Mouse (Mus musculus): ENCODE measurements at regions not wholly inside any gene's neighbourhood (a gene's known extent, or its start where the extent isn't known, plus 50 kb on each side); places are given as distances from the start of the nearest gene placed in this dataset.

DNA sequence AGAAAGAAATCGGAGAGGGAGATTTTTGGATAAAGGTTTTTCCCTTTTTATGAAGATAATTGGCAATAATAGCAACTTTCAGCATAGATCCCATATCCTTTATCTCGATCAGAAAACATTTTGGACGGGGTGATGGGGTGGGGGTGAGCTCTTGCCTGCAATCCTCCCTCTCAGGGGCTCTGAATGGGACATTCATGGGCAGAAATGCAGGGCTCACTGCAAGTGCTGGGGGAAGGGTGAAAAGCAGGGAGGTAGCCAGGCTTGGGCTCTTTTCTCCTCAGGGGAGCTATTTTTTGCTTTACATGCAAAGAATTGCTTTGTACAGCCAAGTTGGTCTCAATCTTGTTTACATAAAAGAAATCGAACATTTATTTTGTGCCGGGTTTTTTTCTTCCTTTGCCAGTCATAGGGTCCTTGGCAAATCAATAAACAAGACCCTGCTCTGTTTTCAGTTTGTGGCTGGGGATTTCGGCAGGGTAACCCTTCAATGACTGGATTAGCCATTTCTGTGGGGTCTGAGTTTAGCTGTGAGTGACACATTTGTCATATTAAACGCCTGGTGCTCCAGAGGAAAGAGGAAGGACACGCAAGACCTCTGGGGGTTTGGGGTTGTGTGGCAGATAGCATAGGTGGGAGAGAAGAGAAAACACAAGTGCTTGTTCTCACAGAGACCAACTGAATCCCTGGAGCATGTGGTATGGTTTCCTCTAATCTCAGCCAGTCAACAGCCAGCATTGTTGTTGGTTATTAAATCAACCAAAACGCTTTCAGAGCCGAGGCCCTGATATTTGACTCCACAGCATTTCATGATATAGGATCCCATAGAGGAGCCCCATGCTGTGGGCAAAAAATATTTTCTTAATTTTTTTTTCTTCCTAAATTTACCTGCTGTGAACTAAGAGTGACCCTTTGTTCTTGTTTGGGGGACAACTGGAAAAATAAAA is 96.8 kb upstream of the Bmper start:
- H3K36me3 ChIP-seq (ENCODE audit: control insufficient read depth, insufficient read depth, low read length) = no peaks in the 10 kb centered on the region
- ATAC-seq (0 out of 2 replicates have a peak, but pooled peaks have one; percentile 51), DNase-seq (ENCODE audit: low spot score) (peak; percentile 41)
- H3K9ac ChIP-seq (ENCODE audit: low read length) = no peak overlapping the region
- no peaks in the 10 kb centered on the region for H3K9me3 ChIP-seq (replicated peaks; ENCODE audit: control insufficient read depth, low read length)
- peaks cover 14% of the 10 kb centered on the region; the same call in 1 of the 2 replicates for H3K4me1 ChIP-seq (ENCODE audit: control insufficient read depth, insufficient read depth, low read length)
- no peak overlapping the region for H3K4me2 ChIP-seq (ENCODE audit: low read length)
- no peak overlapping the region for H3K4me3 ChIP-seq (ENCODE audit: low read depth, low read length)
- H3K27ac ChIP-seq (ENCODE audit: low read depth, low read length) = no peak overlapping the region; the same call in 1 of the 2 replicates
- no peaks in the 10 kb centered on the region for H3K27me3 ChIP-seq (replicated peaks; ENCODE audit: control insufficient read depth, insufficient read depth, low read length)
- WGBS = 29% methylated on average over 10 of the region's 10 CpGs

- no peak overlapping the region for H3K27ac ChIP-seq (ENCODE audit: low read depth, low read length)
- peaks cover 14% of the 10 kb centered on the region; the same call in 1 of the 2 replicates for H3K4me1 ChIP-seq (ENCODE audit: control insufficient read depth, insufficient read depth, low read length)
- no peaks in the 10 kb centered on the region for H3K36me3 ChIP-seq (ENCODE audit: control insufficient read depth, insufficient read depth, low read length)
- H3K9ac ChIP-seq (ENCODE audit: low read length) = no peak overlapping the region
- no peak overlapping the region for H3K4me2 ChIP-seq (ENCODE audit: low read length)
- H3K4me3 ChIP-seq (ENCODE audit: low read depth, low read length) = no peak overlapping the region
- no peaks in the 10 kb centered on the region for H3K9me3 ChIP-seq (replicated peaks; ENCODE audit: control insufficient read depth, low read length)
- H3K27me3 ChIP-seq (replicated peaks; ENCODE audit: control insufficient read depth, insufficient read depth, low read length) = no peaks in the 10 kb centered on the region
- ATAC-seq = peak; percentile 75; the same call in 1 of the 2 replicates
- 32% methylated on average over 9 of the region's 9 CpGs for WGBS
- DNase-seq (ENCODE audit: low spot score) = peak; percentile 77
These were observed 95.4 kb upstream of the Bmper start for GRCm38 (mm10) chr9:23127338-23128017.

DNA sequence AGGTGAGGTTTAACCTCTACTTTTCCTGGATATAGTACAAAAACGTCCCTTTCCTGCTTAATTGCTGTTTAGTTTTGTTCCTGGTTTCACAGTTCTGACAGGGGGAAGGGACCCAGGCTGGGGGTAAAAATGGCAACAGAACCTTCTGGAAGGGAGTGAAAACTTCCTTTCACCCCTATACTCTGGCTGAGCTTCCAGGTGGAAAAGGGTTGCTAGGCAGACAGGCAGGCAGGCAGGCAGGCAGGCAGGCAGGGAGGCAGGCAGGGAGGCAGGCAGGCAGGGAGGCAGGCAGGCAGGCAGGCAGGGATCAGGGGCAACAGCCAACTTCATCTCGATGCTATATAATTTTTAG is 94.9 kb upstream of the Bmper start:
- 64% methylated on average over 2 of the region's 2 CpGs for whole genome bisulfite sequencing
- Histone ChIP-seq H3K36me3 (ENCODE audit: control insufficient read depth, insufficient read depth, low read length) (no peaks in the 10 kb centered on the region), H3K4me2 (ENCODE audit: low read length) (no peak overlapping the region), H3K27me3 (replicated peaks; ENCODE audit: control insufficient read depth, insufficient read depth, low read length) (no peaks in the 10 kb centered on the region), H3K27ac (ENCODE audit: low read depth, low read length) (no peak overlapping the region), H3K4me1 (ENCODE audit: control insufficient read depth, insufficient read depth, low read length) (peaks cover 14% of the 10 kb centered on the region; the same call in 1 of the 2 replicates), H3K4me3 (ENCODE audit: low read depth, low read length) (no peak overlapping the region), H3K9ac (ENCODE audit: low read length) (no peak overlapping the region), H3K9me3 (replicated peaks; ENCODE audit: control insufficient read depth, low read length) (no peaks in the 10 kb centered on the region)
- ATAC-seq = no peak
- no peak for DNase-seq (ENCODE audit: low spot score)

DNA sequence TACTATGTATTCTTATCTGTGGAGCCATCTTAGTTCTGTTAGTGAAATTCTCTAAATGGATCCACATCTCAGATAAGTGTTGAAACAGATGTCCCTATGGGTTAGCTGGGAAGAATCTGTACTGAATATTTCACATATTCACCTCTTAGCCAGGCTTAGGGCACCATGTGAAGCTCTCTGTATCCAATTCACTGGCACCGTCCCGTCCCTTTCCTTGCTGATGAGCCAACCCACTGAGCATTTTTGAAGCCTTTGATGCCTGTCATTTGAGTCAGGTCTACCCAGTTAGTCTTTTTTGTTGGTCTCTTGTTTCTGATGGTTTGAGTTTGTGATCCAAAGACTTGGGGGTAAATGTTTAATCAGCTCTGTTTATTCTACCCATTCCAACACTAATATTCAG is 88.9 kb upstream of the Bmper start:
- Histone ChIP-seq H3K36me3 (ENCODE audit: control insufficient read depth, insufficient read depth, low read length) (no peaks in the 10 kb centered on the region), H3K4me2 (ENCODE audit: low read length) (no peak overlapping the region), H3K9ac (ENCODE audit: low read length) (no peak overlapping the region), H3K27ac (ENCODE audit: low read depth, low read length) (no peak overlapping the region), H3K27me3 (replicated peaks; ENCODE audit: control insufficient read depth, insufficient read depth, low read length) (no peaks in the 10 kb centered on the region), H3K4me3 (ENCODE audit: low read depth, low read length) (no peak overlapping the region), H3K9me3 (replicated peaks; ENCODE audit: control insufficient read depth, low read length) (no peaks in the 10 kb centered on the region), H3K4me1 (ENCODE audit: control insufficient read depth, insufficient read depth, low read length) (no peaks in the 10 kb centered on the region)
- no peak for ATAC-seq
- WGBS = 88% methylated on average over 2 of the region's 2 CpGs
- no peak for DNase-seq (ENCODE audit: low spot score)

GRCm38 (mm10) chr9:23134421-23135118 is 88.3 kb upstream of the Bmper start:
- 76% methylated on average over 12 of the region's 12 CpGs for WGBS
- H3K36me3 ChIP-seq (ENCODE audit: control insufficient read depth, insufficient read depth, low read length) = no peaks in the 10 kb centered on the region
- H3K27ac ChIP-seq (ENCODE audit: low read depth, low read length) = no peak overlapping the region
- H3K4me2 ChIP-seq (ENCODE audit: low read length) = no peak overlapping the region
- DNase-seq (ENCODE audit: low spot score) = peak; percentile 5
- ATAC-seq = no peak
- H3K27me3 ChIP-seq (replicated peaks; ENCODE audit: control insufficient read depth, insufficient read depth, low read length) = no peaks in the 10 kb centered on the region
- no peaks in the 10 kb centered on the region for H3K9me3 ChIP-seq (replicated peaks; ENCODE audit: control insufficient read depth, low read length)
- no peak overlapping the region for H3K9ac ChIP-seq (ENCODE audit: low read length)
- no peak overlapping the region for H3K4me3 ChIP-seq (ENCODE audit: low read depth, low read length)
- no peaks in the 10 kb centered on the region for H3K4me1 ChIP-seq (ENCODE audit: control insufficient read depth, insufficient read depth, low read length)

- Histone ChIP-seq H3K4me1 (ENCODE audit: control insufficient read depth, insufficient read depth, low read length) (no peaks in the 10 kb centered on the region), H3K27me3 (replicated peaks; ENCODE audit: control insufficient read depth, insufficient read depth, low read length) (no peaks in the 10 kb centered on the region), H3K4me3 (ENCODE audit: low read depth, low read length) (no peak overlapping the region), H3K36me3 (ENCODE audit: control insufficient read depth, insufficient read depth, low read length) (no peaks in the 10 kb centered on the region), H3K27ac (ENCODE audit: low read depth, low read length) (no peak overlapping the region), H3K9ac (ENCODE audit: low read length) (no peak overlapping the region), H3K9me3 (replicated peaks; ENCODE audit: control insufficient read depth, low read length) (no peaks in the 10 kb centered on the region), H3K4me2 (ENCODE audit: low read length) (no peak overlapping the region)
- DNase-seq (ENCODE audit: low spot score) = no peak
- 90% methylated on average over 5 of the region's 5 CpGs for whole genome bisulfite sequencing
- no peak for ATAC-seq
These were observed 86.4 kb upstream of the Bmper start for GRCm38 (mm10) chr9:23136511-23136910.

DNA sequence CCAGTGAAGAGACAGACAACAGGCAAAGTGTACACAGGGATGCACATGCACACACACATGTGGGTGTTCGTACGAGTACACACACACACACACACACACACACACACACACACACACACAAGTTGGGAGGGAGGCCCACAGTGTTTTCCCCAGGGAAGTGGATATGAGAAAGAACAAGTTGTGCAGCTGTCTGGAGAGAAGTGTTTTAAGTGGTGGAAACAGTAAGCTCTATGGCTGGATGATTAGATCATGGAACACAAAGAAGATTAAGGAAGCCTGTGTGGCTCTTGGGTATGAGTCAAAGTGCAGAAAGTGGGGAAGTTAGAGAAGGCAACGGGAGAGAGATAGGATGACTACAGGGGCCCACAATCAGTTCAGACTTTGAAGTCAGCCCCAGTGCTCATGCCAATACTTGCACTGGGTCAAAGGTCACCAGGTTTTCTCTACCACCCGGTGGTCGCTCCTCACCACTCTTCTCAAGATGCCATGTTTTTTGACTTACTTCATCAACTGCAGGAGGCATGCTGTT is 85.1 kb upstream of the Bmper start:
- ATAC-seq (no peak), DNase-seq (ENCODE audit: low spot score) (no peak)
- H3K9me3 ChIP-seq (replicated peaks; ENCODE audit: control insufficient read depth, low read length) = no peaks in the 10 kb centered on the region
- no peak overlapping the region for H3K4me2 ChIP-seq (ENCODE audit: low read length)
- H3K36me3 ChIP-seq (ENCODE audit: control insufficient read depth, insufficient read depth, low read length) = no peaks in the 10 kb centered on the region
- H3K4me1 ChIP-seq (ENCODE audit: control insufficient read depth, insufficient read depth, low read length) = no peaks in the 10 kb centered on the region
- H3K27ac ChIP-seq (ENCODE audit: low read depth, low read length) = no peak overlapping the region
- WGBS = 74% methylated on average over 5 of the region's 5 CpGs
- no peaks in the 10 kb centered on the region for H3K27me3 ChIP-seq (replicated peaks; ENCODE audit: control insufficient read depth, insufficient read depth, low read length)
- H3K9ac ChIP-seq (ENCODE audit: low read length) = no peak overlapping the region
- no peak overlapping the region for H3K4me3 ChIP-seq (ENCODE audit: low read depth, low read length)

DNA sequence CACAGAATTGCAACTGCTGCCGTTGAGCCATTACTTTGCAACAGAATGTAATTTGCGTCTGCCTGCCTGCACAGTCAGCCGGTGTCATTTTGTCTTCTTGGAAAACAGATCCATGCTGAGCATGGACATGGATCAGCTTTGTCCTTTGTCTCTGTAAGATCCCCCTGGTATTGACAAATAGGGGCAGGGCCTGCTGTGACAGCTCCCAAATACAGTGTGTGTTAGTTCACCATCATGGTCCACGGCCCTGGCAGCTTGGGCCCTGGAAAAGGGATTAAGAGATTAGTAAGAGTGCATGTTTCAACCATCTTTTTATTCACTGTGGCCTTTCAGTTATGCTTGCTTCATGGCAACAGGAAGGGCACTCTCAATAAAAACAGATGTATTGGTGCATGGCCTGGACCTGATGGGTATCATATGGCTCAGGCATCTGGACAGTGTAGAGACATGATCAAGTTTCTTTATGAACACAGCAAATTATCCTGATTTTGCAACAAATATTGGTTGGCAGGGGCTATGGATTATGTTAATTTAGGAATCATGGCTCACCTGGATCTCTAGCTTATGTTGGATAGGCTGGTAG is 83.2 kb upstream of the Bmper start:
- no peaks in the 10 kb centered on the region for H3K27me3 ChIP-seq (replicated peaks; ENCODE audit: control insufficient read depth, insufficient read depth, low read length)
- DNase-seq (ENCODE audit: low spot score) = no peak
- ATAC-seq = no peak
- H3K36me3 ChIP-seq (ENCODE audit: control insufficient read depth, insufficient read depth, low read length) = no peaks in the 10 kb centered on the region
- no peak overlapping the region for H3K4me2 ChIP-seq (ENCODE audit: low read length)
- no peak overlapping the region for H3K27ac ChIP-seq (ENCODE audit: low read depth, low read length)
- no peak overlapping the region for H3K4me3 ChIP-seq (ENCODE audit: low read depth, low read length)
- H3K4me1 ChIP-seq (ENCODE audit: control insufficient read depth, insufficient read depth, low read length) = no peaks in the 10 kb centered on the region
- no peak overlapping the region for H3K9ac ChIP-seq (ENCODE audit: low read length)
- no peaks in the 10 kb centered on the region for H3K9me3 ChIP-seq (replicated peaks; ENCODE audit: control insufficient read depth, low read length)
- WGBS = 33% methylated on average over 4 of the region's 4 CpGs
